Mouse (Mus musculus): ENCODE data around the gene Tas2r109.
"Not testable (repeated sequence)": the region's sequence is repeated elsewhere in the genome, so short reads cannot be mapped to it uniquely, and the experiment has no call there.

Gene Tas2r109

GRCm38 (mm10) chr6:132980865-132981264 lies at the start of gene Tas2r109:
Tas2r109 (minus strand) TSS chr6:132980965.
- DNase-seq (ENCODE audit: low spot score in 2 of 2): no peak

GRCm38 (mm10) chr6:132957819-132958218 lies 22.9 kb downstream of the Tas2r109 start, which contains the start of gene Tas2r131:
Tas2r131 (minus strand) TSS chr6:132957919.
- no peak for DNase-seq (ENCODE audit: low spot score in 2 of 2)

- no peak for DNase-seq (ENCODE audit: low spot score in 2 of 2)
Observed at GRCm38 (mm10) chr6:132950802-132951201, 30.0 kb downstream of the Tas2r109 start, which contains the start of gene Tas2r129. Tas2r129 (plus strand) TSS chr6:132951102.

GRCm38 (mm10) chr6:132941376-132941775 lies 39.4 kb downstream of the Tas2r109 start:
- DNase-seq (ENCODE audit: low spot score in 2 of 2): not testable (repeated sequence)

All from frontal cortex, postnatal 14 days (tissue).